Mouse (Mus musculus) ES-E14 (cell line): Measurements from ENCODE around the gene Btbd3. TPM values are rescaled to one million over a fixed set of nuclear protein-coding genes. Genes with fewer than 3 reads are reported as not detected.

Experiments used
- DNase-seq: peaks from one replicate; pipeline ENCODE4 v3.0.0-alpha.2; 2013; ENCODE audit warnings: low read depth, low spot score
- H3K27ac ChIP-seq: 2 replicates; pipeline ENCODE4 v1.5.1; 2012; ENCODE audit warnings: low read depth, mild to moderate bottlenecking, low read length, moderate library complexity, mixed read lengths; ENCODE audit not compliant: poor library complexity, insufficient read depth, severe bottlenecking
- H3K36me3 ChIP-seq: 2 replicates; pipeline ENCODE4 v1.6.1; 2012; ENCODE audit warnings: mild to moderate bottlenecking, low read length, moderate library complexity, mixed read lengths; ENCODE audit not compliant: control insufficient read depth, poor library complexity, insufficient read depth, severe bottlenecking
- H3K4me1 ChIP-seq, 2 experiments: fragments of 150-350 bp in 1 of 2; sonication (generic) in 1 of 2; 2 replicates each; pipeline ENCODE4 v1.6.1; 2012; ENCODE audit warnings: low read length in 2 of 2, mild to moderate bottlenecking in 1 of 2, mixed read lengths in 1 of 2; ENCODE audit not compliant: control insufficient read depth in 2 of 2, insufficient read depth in 2 of 2, poor library complexity in 1 of 2
- H3K4me3 ChIP-seq, 2 experiments: fragments of 150-350 bp in 1 of 2; sonication (generic) in 1 of 2; 2 replicates each; pipeline ENCODE4 v1.5.1; 2012; ENCODE audit warnings: low read length in 2 of 2, low read depth in 1 of 2, mild to moderate bottlenecking in 1 of 2, mixed read lengths in 1 of 2; ENCODE audit not compliant: insufficient read depth in 1 of 2, poor library complexity in 1 of 2, severe bottlenecking in 1 of 2
- H3K9ac ChIP-seq: 2 replicates; pipeline ENCODE4 v1.6.1; 2012; ENCODE audit warnings: low read depth, mild to moderate bottlenecking, low read length, mixed read lengths; ENCODE audit not compliant: poor library complexity, insufficient read depth, severe bottlenecking
- H3K9me3 ChIP-seq: fragments of 150-350 bp; sonication (generic); 2 replicates; pipeline ENCODE4 v1.6.1; 2012; ENCODE audit warnings: low read depth, mild to moderate bottlenecking, low read length; ENCODE audit not compliant: control insufficient read depth, insufficient read depth
- CHD2 ChIP-seq: IDR thresholded peaks from 2 replicates; pipeline ENCODE4 v1.6.1; 2014; ENCODE audit warnings: mild to moderate bottlenecking, low read depth, low read length, inconsistent platforms
- HCFC1 ChIP-seq: IDR thresholded peaks from 2 replicates; pipeline ENCODE4 v1.6.1; 2012; ENCODE audit warnings: low read length, inconsistent platforms, borderline replicate concordance; ENCODE audit not compliant: insufficient read depth
- MAFK ChIP-seq: IDR thresholded peaks from 2 replicates; pipeline ENCODE4 v1.6.1; 2014; ENCODE audit warnings: mild to moderate bottlenecking, low read depth, low read length, inconsistent platforms; ENCODE audit not compliant: insufficient read depth
- ZC3H11A ChIP-seq: IDR thresholded peaks from 2 replicates; pipeline ENCODE4 v1.6.1; 2012; ENCODE audit warnings: low read depth, mild to moderate bottlenecking, inconsistent platforms, low read length, borderline replicate concordance
- ZNF384 ChIP-seq: IDR thresholded peaks from 2 replicates; pipeline ENCODE4 v1.6.1; 2012; ENCODE audit warnings: low read depth, low read length, inconsistent platforms
- in situ Hi-C, 2 experiments: fragments of 600-800 bp; cut with MboI; formaldehyde crosslinking; loops; one replicate each; pipeline ENCODE4 v1.15.1; 2025; ENCODE audit warnings: low sequenced_read_pairs in 2 of 2, inconsistent platforms in 1 of 2; ENCODE audit not compliant: unreplicated experiment in 2 of 2
- total RNA-seq: library from RNA; depleted of rRNA; stranded (reverse); fragments of 300-350 nt; gene quantifications from 2 replicates; pipeline ENCODE4 v1.2.3, GENCODE M21; 2012

Gene Btbd3
- total RNA-seq, 1 experiment: 10.2 TPM

DNA sequence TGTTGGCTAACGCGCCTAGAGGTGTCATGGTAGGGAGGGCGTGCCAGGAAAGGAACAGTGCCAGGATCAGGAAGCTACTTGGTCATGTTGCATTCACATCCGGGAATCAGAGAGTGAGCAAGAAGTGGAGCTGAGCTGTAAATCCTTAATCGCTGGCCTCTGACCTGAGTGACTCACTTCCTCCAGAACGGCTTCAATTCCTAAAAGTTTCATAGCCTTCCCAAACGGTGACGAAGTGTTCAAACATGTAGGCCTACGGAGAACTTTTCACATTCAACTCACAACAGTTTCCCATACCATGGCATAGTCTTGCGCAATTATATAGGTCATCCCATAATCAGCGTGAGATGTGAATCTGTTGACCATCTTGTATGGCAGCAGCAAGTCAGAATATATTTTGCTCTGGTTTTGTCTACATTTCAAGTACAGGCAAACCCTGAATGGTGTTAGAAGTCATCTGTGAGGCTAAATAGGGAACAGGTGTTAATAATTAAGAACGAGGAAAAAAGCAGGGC, 247.6 kb downstream of the Btbd3 start:
- TF ChIP-seq ZC3H11A (no peak), ZNF384 (no peak), HCFC1 (no peak), CHD2 (no peak), MAFK (no peak)
- DNase-seq: no peak
- Histone ChIP-seq H3K4me3 (no peak overlapping the region), H3K27ac (no peak overlapping the region), H3K36me3 (no peaks in the 10 kb centered on the region), H3K9me3 (no peaks in the 10 kb centered on the region), H3K9ac (no peak overlapping the region), H3K4me1 (no peaks in the 10 kb centered on the region)
- in situ Hi-C loops: no loop called here

DNA sequence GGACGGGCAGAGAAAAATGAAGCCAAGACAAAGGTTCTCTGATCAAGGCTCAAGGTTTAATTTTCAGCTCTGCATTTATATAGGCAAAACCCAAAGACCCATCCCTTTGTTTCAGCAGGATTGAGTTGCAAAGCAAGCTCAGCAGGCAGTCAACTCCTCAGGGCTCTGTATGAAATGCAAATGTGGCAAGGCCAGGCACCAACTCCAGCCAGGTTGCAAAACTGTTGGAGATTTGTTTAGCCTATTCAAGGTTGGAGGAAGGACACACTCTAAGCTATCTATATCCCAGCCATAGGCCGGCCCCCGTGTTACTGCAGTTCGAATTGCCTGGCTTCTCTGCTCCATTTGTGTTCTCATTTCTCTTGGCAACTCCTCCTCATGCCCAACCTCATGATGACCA, 259.2 kb downstream of the Btbd3 start:
- in situ Hi-C loops: no loop called here
- H3K36me3 ChIP-seq: no peaks in the 10 kb centered on the region
- no peak overlapping the region for H3K9ac ChIP-seq
- no peak overlapping the region for H3K4me3 ChIP-seq
- H3K27ac ChIP-seq: 0 out of 2 replicates have a peak overlapping the region, but pooled peaks have one; percentile 62
- no peak for DNase-seq
- H3K4me1 ChIP-seq: no peaks in the 10 kb centered on the region
- H3K9me3 ChIP-seq: peaks cover 2% of the 10 kb centered on the region; the same call in 1 of the 2 replicates
- no peak for TF ChIP-seq MAFK
- TF ChIP-seq ZC3H11A: no peak
- TF ChIP-seq HCFC1: no peak
- no peak for TF ChIP-seq CHD2
- no peak for TF ChIP-seq ZNF384

DNA sequence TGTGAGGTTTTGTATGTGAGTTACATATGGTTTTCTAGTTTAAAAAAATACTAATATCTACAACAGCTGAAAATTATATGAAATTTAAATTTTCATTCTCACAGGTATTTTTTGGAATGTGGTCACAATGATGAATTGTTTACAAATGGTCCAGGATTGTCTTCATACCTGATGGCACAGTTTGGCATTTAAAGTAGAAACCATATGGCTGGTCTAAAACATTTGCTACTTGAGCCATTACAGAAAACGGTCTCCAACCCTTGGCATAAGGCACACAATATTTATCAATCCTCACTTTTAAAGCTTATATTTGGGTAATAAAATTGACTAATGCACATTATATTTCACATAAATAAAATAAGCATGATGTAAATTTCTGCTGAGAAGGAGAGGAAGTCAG, 272.1 kb downstream of the Btbd3 start:
- in situ Hi-C loops: no loop called here
- no peak overlapping the region for H3K27ac ChIP-seq
- no peaks in the 10 kb centered on the region for H3K4me1 ChIP-seq
- no peak for TF ChIP-seq ZC3H11A
- TF ChIP-seq MAFK: no peak
- no peak for TF ChIP-seq HCFC1
- no peak for TF ChIP-seq ZNF384
- no peak for TF ChIP-seq CHD2
- H3K9ac ChIP-seq: no peak overlapping the region
- H3K36me3 ChIP-seq: no peaks in the 10 kb centered on the region
- no peaks in the 10 kb centered on the region for H3K9me3 ChIP-seq
- no peak overlapping the region for H3K4me3 ChIP-seq
- no peak for DNase-seq

DNA sequence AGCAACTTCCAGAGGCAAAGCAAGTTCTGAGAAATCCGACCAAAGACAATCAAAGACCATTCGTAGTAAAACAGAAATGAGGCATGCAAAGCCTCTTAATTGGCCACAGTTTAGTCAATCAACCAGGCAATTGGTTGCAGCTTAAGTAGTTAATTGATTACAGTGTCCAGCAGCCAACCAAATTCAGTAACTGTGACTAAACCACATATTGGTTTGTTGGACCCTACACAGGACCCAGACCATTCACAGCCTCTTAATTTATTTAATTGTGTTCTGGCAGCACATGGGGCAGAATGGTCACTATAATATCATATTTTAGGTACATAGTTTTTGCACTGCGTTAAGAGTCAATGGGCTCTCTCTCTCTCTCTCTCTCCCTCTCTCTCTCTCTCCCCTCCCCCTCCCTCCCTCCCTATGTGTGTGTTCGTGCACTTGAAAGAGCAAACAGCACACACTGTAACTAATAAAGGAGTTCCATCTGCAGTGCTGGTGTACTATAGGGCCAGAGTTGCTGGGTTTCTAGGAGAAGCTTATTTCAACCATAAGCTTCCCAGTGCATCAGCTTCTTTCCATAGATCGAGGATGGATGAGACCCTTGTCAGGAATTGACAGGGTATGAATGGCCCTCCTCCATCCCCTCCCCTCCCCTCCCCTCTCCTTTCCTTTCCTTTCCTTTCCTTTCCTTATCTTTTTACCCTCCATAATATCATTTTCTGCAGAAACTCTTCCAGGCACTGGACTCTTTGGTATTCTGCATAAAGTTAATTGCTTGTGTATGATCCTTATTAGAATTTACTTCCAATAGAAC, 275.0 kb downstream of the Btbd3 start:
- no peak overlapping the region for H3K9ac ChIP-seq
- H3K4me1 ChIP-seq: no peaks in the 10 kb centered on the region
- no peak overlapping the region for H3K27ac ChIP-seq
- no peaks in the 10 kb centered on the region for H3K36me3 ChIP-seq
- in situ Hi-C loops: no loop called here
- H3K9me3 ChIP-seq: no peaks in the 10 kb centered on the region
- no peak overlapping the region for H3K4me3 ChIP-seq
- no peak for DNase-seq
- TF ChIP-seq MAFK (no peak), ZNF384 (no peak), CHD2 (no peak), HCFC1 (no peak), ZC3H11A (no peak)
